Mouse (Mus musculus): ENCODE measurements at regions not wholly inside any gene's neighbourhood (a gene's known extent, or its start where the extent isn't known, plus 50 kb on each side); places are given as distances from the start of the nearest gene placed in this dataset.

DNA sequence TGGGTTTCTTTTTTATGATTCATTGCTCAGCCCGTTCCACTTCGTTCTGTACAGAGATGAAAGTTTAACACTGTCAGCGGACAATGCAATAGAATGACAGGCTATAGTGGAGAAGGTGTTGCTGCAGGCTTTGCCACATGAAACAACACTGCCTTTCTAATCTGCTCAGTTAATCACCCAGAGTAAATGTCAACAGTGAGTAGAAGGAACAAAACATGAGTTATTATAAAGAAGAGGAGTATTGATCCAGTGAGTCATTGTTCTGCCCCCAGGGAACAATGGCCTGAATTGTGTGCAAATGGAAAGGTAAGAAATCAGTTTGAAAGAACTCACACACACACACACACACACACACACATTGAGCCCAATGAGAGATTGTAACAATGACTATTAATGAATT is 118.2 kb downstream of the Qrsl1 start:
- DNase-seq (ENCODE audit: low spot score in 2 of 2): no peak

DNA sequence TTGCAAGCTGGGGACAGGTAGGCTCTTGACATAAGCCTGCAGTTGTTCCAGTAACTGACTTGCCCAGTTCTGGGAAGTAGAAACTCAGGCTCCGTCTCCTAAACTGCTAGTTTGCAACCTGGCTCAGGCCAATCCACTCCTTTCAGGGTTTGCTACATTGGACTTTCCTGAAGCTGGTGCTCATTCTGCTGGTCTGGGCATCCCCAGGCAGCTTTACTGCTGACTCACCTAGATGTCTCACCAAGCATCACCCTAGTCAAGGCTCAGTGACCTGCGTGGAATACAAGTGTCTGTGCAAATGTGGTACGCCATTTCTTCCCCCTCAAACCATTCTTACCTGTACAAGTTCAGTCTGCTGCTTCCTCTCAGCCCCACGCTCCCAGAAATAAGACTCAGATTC is 110.8 kb downstream of the Qrsl1 start:
- no peak for DNase-seq (ENCODE audit: low spot score in 2 of 2)

DNA sequence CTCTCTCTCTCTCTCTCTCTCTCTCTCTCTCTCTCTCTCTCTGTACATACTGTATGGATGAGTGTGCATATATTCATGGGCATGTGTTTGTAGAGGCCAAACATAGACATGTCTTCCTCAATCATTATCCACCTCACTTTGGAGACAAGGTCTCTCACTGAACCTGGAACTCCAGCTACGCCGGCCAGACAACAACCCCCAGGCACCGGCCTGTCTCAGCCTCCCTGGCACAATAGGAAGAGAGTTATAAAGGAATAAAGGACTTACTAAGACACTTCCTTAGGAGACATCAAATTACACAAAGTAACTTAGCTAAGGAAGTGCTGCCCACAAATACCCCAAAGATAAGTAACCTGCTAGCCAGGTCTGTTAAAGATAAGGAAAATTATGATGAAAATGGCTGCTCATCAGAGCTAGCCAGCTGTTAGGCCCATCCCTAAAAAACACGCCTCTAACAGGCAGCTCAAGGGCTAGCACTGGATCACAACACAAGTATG is 110.0 kb downstream of the Qrsl1 start:
- DNase-seq (ENCODE audit: low spot score in 2 of 2): no peak

DNA sequence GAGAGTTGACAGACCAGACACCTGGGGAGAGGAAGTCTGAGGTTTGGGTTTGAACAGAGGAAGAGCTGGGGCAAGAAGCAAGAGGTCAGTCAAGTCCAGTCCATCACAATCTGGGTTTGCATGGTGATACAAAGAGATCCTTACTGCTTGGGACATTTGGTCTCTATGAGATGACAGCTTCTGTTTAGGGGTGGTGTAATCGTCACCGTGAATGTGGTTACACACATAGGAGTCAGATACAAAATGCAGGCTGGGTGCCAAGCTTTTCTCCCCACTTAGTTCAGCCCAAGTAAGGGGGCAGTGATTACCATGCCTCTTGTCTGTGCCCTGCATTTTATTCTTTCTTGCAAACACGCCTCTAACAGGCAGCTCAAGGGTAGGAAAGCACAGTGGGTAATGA is 108.9 kb downstream of the Qrsl1 start:
- no peak for DNase-seq (ENCODE audit: low spot score in 2 of 2)

DNA sequence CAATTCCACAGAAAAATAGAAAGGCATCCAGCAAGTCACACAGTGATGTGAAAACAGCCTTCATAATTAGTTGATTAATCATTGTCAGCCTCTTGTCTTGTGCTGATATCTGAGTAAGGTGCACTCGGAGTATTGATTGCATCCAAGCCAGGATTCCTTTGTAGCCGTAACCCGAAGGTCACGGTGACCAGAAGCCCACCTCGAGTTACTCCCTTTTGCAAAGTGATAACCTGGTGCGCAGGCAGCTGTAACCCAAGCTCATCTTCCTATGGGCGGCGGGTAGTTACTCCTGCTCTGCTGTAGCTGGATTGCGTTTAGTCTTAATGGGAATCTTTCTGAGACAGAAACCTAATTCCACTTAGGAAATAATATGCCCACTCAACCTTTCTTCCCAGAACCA is 107.0 kb downstream of the Qrsl1 start:
- no peak for DNase-seq (ENCODE audit: low spot score in 2 of 2)

DNA sequence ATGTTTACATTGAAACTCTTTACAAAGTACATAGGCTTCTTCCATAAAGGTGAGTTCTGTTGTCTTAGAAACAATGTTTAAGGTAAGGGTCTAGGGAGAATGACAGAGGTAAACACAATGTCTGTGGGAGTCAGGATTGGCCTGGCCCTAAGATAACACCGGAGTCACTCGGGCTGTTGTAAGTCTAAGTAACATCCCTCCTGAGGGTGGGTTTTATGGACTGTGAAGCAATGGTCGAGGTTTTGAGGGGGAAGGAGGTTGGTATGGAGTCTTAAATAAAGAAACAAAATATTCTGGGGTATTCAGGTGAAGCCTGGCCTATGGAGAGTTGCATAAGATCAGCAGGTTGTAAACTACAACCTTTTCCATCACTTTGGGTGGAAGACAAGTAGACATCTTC is 101.5 kb downstream of the Qrsl1 start:
- DNase-seq (ENCODE audit: low spot score in 2 of 2): no peak

DNA sequence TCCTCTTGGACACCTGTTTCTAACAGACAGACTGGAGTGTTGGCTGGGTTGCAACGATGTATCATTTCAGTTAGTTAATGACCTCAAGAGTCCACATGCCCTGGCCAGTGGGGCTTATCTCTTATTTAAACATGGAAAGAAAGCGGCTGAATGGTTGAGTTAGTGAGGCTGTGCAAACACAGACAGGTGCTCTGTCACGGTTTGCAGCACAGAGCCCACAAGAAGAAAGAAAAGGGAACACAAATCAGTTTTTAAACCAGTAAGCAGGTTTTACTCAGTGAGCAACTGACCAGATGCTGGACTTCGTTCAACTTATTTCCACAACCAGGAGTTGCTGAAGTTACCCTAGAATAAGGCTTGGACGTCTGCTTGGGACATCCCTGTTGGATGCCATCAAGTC is 86.3 kb downstream of the Qrsl1 start:
- DNase-seq (ENCODE audit: low spot score in 2 of 2): no peak

DNA sequence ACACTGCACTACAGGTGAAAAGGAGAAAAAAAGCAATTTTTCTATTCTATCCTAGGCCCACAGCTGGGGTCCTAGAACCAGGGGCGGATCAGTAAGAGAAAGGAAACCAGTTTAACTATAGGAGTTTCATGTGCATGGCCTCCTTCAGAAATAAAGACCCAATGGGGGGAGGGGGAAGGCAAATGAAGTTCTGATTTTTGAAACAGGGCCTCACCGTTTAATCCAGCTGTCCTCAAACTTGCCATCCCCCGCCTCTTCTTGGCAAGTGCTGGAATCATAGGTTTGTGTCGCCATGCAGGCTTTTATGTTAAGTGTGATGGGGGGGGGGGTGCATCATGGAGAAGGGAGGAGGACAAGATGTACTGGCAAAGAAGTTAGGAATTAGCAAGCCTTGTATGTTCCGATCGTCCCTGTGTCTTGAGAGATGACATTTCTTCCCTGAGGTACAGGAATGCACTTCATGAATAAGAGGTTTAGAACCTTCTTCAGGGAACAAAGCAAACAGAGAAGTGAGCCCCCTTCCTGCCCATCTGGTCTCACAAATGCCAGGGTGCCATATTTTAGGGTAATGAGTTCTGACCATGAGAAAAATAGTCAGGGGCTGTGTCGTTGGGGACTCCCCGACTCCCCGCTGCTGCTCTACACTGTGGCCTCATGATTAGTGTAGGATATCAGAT is 83.9 kb downstream of the Qrsl1 start:
- no peak for DNase-seq (ENCODE audit: low spot score in 2 of 2)

DNA sequence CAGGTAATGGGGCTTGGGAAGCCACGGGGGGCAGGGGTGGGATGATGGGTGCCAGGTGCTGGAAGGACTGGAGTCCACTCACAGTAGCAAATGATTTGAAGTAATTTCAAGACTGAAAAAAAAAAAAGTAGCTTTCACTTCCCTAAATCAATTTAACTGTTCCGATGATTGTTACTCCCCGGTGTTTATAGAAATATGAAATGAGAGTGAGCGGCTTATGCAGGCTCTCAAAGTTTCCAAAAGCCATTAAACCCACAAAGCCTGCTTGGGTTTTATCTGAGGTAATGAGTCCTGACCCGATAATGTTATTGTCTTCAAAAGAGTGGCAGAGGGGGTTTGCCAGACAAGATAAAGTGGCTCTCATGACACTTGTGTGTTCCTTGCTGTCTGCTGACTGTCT is 82.9 kb downstream of the Qrsl1 start:
- DNase-seq (ENCODE audit: low spot score in 2 of 2): no peak

DNA sequence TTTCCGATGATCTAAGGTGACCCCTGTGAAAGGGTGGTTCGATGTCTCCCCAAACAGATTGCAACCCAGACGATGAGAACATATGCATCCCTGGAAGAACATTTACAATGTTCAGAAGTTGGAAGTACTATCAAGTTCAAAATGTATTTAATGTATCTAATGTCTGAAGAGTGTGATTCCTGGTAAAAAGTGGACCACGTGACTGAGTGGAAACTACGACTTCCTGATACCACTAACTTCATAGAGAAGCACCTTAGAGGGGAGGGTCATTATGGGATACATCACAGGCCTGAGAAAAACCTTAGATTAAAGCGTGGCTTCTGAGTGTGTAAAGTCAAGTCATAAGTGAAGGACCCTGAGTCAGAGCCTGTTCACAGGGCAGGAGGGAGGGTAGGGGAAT is 82.1 kb downstream of the Qrsl1 start:
- no peak for DNase-seq (ENCODE audit: low spot score in 2 of 2)

DNA sequence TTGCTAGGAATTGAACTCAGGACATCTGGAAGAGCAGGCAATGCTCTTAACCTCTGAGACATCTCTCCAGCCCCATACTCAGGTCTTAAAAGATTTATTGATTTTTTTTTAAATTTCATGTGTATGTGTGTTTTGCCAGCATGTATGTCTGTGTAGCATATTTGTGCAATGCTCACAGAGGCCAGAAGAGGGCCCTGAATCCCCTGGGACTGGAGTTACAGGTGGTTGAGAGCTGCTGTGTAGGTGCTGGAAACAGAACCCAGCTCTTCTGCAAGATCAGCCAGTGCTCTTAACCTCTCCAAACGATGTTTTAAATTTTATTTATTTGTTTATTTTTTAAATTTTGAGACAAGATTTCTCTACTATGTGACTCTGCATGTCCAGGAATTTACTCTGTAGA is 78.9 kb downstream of the Qrsl1 start:
- DNase-seq (ENCODE audit: low spot score in 2 of 2): no peak

DNA sequence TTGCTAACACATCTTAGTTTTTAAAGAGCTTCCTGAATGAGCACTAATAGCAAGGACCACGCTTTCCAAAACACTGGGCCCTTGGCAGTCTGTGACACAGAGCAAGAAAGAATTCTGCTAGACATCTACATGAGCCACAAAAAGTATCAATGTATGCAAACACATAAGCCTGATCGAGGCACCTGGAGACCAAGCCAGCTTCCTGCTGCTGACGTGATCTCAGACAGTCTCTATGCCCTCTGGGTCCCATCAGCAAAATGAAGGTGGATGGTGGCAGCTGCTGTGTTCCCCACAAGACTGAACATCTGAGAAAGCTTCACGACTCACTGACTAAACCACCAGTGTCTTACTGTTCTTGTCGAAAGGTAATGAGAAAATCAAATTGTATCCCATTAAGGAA is 77.5 kb downstream of the Qrsl1 start:
- DNase-seq (ENCODE audit: low spot score in 2 of 2): no peak
